Mouse (Mus musculus) regulatory T cell (primary cell): ENCODE measurements around the gene Klk1b3.
"Not testable (repeated sequence)": the region's sequence is repeated elsewhere in the genome, so short reads cannot be mapped to it uniquely, and the experiment has no call there.

Experiments used
- in situ Hi-C: fragments of 300-600 bp; cut with MboI, MseI; formaldehyde crosslinking; loops from one replicate; pipeline ENCODE4 v1.15.1; 2025; ENCODE audit warnings: high pct_unique_total_duplicates

The Klk1b3 gene

DNA sequence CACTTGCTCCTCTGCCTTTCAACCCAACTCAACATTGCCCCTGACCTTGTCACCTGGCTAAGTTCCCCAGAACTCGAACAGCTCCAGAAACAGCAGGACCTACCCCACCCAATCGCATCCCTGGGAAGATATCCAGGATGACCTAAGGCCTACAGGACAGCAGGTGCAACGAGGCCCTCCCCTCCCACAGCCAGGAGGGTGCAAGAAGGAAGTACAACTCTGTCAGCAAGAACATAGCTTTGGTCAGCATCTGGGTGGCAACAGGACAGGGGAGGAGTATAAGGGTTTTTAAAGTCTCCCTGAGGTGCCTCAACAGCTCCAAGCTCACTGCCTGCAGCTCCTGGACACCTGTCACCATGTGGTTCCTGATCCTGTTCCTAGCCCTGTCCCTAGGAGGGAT, at the start of gene Klk1b3:
TSS of gene Klk1b3 (plus strand) at position 301 of the 400 bp plus-strand sequence.
- in situ Hi-C loops = no loop called here

DNA sequence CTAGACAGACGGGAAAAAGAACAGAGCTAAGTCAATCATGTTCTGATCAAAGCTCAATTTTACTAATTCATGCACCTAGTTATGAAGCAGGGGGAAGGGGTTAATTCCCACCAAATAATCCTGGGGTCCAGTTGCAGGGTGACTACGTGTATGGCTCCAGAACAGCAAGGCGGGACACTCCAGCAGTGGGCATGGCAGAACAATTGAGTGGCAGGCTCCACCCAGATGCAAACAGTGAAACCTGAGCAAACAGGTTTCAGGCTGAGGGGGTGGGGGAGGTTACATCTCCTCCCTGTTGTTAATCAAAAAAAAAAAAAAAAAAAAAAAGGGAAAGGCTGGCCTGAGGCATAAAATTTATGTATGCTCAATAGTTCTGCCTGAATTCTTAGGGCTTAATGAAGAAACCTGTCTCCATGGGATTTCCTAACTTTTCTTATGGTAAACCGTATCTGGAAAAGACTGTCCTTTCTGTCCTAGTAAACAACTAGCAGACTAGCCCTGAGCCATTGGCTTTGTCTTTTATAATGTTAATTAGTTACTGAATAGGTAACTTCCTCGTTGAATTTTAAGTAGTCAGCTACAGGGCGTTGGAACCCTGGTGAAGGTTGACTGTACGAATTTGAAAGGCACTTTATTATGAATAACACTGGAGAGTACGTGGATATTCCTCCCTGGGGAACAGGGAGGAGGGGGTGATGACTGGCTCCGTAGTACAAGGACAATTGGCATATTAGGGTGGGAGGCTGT, 18.5 kb upstream of the Klk1b3 start:
- in situ Hi-C loops = loop anchor here (5.0 kb wide), 1 partner anchor 57 kb away; no protein-coding TSS in a partner anchor

- in situ Hi-C loops = not testable (repeated sequence)
Observed at GRCm38 (mm10) chr7:44186516-44186915, 11.5 kb upstream of the Klk1b3 start.

GRCm38 (mm10) chr7:44187936-44188335, 10.1 kb upstream of the Klk1b3 start, which contains the start of gene Klk1b24:
Gene Klk1b24, plus strand, starts transcription at chr7:44188236.
- in situ Hi-C loops = not testable (repeated sequence)

DNA sequence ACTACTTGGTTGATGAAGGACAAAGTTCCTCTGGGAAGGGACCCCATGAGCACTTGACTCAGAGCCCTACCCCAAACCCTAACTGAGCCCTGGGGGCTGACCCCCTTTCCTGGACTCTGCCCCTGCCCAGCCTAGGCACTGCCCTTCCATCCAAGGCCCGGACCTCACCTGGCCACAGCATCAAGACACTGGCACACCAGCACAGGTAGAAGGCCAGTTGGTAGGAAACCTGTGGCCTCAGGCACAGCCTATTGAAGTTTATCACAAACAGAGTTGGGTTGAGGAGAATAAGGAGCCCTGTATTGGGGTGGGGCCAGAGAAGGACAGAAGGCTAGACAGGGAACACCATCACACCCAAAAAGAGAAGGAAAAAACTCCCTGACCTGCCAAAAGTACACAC, 4.5 kb upstream of the Klk1b3 start:
- in situ Hi-C loops = not testable (repeated sequence)

DNA sequence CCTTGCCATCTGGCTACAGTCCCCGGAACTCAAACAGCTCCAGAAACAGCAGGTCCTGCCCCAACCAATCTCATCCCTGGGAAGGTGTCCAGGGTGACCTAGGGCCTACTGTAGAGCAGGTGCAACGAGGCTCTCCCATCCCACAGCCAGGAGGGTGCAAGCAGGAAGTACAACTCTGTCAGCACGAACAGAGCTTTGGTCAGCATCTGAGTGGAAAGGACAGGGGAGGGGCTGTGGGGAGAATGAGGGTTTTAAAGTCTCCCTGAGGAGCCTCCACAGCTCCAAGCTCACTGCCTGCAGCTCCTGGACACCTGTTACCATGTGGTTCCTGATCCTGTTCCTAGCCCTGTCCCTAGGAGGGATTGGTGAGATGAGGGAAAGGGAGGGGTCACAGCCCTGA, 9.1 kb downstream of the Klk1b3 start, which contains the start of gene Klk1b4:
TSS of gene Klk1b4 (plus strand) at position 301 of the 400 bp plus-strand sequence.
- in situ Hi-C loops = not testable (repeated sequence)

DNA sequence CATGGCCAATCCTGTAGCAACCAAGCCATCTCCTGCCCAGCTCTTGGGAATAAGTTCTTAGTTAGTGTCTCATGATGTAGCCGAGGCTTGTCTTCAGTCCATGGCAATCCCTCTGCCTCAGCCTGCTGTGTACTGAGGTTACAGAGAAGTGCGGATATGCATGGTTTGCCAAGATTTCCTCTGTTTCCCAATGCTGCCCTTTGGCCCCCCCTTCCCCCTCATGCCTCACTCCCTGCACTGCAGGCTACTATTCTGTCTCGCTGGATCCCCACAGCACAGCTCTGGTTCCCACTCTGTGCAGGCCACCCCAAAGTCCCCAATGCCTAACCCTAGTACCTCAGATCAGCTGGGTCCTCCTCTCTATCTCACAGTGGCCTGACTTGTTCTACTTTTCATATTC, 10.3 kb downstream of the Klk1b3 start:
- in situ Hi-C loops = no loop called here

DNA sequence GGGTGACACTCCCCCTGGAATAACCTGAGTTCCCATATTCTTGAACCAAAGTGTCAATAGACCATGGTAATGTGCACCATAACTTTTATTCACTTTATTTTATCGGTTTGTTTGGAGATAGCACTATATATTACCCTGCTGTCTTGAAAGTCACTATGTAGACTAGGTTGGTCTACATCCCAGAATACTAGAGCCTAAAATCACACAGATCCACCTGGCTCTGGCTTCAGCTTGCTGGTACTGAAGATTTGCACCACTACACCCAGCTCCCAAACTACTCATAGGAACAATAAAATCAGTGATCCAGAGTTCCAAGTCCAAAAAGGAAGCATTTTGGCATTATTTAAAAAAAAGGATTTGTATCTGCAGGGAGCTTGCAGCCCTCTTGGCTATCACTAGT, 17.7 kb downstream of the Klk1b3 start, which contains the start of gene Klk1b5:
TSS of gene Klk1b5 (plus strand) at position 301 of the 400 bp plus-strand sequence.
- in situ Hi-C loops = no loop called here

GRCm38 (mm10) chr7:44221601-44222000, 23.6 kb downstream of the Klk1b3 start:
- in situ Hi-C loops = not testable (repeated sequence)

DNA sequence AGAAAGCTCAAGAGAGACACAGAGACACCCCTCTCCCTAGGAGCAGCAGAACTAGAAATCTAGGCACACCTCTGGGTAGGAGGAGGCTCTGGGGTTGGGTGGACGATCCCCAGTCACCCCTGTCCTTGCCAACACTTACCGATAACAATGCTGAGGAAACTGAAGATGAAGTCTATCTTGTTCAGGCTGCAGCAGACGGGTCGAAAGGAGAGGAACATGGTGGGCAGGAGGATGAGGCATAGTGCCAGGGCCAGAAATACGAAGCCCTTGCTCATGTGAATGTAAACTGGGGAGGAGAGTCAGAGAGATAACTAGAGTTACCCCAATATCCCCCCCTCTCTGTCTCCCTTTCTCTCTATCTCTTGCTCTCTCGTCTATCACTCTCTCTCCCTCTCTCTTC, 24.3 kb downstream of the Klk1b3 start:
- in situ Hi-C loops = not testable (repeated sequence)

GRCm38 (mm10) chr7:44225076-44225475, 27.1 kb downstream of the Klk1b3 start, which contains the start of gene Klk1:
Gene Klk1, plus strand, starts transcription at chr7:44225360.
- in situ Hi-C loops = no loop called here

GRCm38 (mm10) chr7:44235909-44236308, 37.9 kb downstream of the Klk1b3 start, which contains the start of gene Gm36864:
Gene Gm36864, plus strand, starts transcription at chr7:44236177.
- in situ Hi-C loops = no loop called here

- in situ Hi-C loops = loop anchor here (10.0 kb wide), 1 partner anchor 565 kb away; the partner anchor contains the start of gene Ctu1
Observed at GRCm38 (mm10) chr7:44239913-44240312, 41.9 kb downstream of the Klk1b3 start.

- in situ Hi-C loops = loop anchor here (10.0 kb wide), 1 partner anchor 566 kb away; the partner anchor contains the start of gene Ctu1
Observed at GRCm38 (mm10) chr7:44240712-44241111, 42.7 kb downstream of the Klk1b3 start.

- in situ Hi-C loops = loop anchor here (10.0 kb wide), 1 partner anchor 566 kb away; the partner anchor contains the start of gene Ctu1
Observed at GRCm38 (mm10) chr7:44241163-44241562, 43.2 kb downstream of the Klk1b3 start.

- in situ Hi-C loops = loop anchor here (10.0 kb wide), 1 partner anchor 569 kb away; the partner anchor contains the start of gene Ctu1
Observed at GRCm38 (mm10) chr7:44244080-44244479, 46.1 kb downstream of the Klk1b3 start.

DNA sequence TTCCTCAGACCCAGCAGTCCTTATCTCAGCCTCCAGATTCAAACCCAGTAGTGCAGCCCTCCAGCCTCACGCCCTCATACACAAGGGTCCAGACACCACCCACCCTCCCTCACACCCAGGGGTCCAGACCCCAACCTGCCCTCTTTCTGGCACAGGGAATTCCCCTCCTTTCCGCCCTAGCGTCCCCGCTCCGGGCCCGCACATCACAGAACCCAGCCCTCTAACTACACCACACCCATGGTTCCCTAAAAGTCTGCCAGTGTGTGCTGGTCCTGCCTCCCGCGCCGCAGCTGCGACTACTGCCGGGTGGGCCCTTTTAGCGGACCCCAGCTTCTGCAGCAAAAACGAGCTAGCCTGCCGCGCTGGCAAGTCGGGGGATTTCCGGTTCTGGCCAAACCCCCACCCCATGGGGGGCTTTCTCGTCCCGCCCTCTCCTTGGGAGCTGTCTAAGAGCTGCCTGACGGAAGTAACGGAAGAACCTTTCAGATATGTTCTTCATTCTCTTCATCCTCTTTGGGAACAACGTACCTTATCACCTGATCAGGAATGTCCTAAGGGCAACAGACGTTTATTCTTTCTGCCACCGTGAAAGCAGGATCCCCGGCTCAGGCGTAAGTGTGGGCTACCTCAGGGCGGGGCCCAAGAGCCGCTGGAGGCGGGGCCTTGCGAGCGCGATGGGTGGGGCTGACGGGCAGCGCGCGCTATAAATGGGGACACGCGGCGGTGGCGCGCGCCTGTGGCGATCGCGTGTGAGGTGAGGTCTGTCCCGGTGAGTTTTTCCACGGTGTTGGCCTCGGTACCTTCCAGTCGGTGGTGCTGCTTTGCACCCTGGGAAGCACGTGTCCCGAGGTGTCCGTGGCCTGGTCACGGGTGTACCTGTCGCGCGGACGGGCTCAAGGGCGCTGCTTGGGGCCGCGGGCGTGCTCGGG, 48.3 kb downstream of the Klk1b3 start, which contains the start of the genes 1700028J19Rik and 2410002F23Rik:
TSS of gene 1700028J19Rik (minus strand) at position 641 of the 929 bp plus-strand sequence.
TSS of gene 2410002F23Rik (plus strand) at position 668 of the 929 bp plus-strand sequence.
- in situ Hi-C loops = loop anchor here (10.0 kb wide), 1 partner anchor 572 kb away; the partner anchor contains the start of gene Ctu1

DNA sequence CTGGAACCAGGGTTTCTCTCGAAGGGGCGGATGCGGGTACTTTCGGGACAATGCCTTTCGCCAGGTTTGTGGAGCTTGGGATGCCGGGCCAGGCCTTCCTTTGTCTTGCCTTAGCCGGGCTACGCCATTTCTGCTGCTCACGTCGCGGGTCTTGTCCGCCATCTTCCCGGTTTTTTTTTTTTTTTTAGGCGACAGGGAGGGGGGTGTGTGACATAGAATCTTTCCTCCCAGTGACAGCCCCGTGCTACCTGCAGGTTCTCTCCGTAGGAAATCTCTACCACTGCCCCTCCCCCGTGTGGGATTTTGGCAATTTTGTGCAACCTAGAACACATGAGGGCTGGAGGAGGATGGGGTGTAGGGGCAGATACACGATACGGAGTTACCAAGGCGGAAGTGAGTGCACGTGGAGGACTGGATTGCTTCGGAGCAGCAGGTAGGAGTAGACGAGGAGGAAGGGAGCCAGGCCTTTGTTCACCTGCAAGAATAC, 49.0 kb downstream of the Klk1b3 start:
- in situ Hi-C loops = loop anchor here (10.0 kb wide), 1 partner anchor 572 kb away; the partner anchor contains the start of gene Ctu1

DNA sequence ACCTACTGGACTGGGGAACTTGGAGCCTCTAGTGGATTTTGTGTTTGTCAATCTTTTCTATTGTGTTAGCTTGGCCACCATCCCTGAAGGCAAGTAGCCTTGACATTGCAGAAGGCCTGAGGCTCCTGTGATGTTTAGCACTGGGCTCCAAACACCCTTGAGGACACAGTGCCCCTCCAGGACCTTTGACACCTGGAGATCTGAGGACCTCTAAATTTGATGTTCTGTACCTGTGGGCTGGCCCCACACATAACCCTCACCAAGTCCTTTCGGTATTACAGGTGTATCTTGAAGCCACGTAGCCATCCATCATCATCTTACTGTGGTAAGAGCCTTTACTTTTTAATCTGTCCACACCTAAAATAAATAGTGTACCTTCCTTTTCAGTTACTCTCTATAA, 50.0 kb downstream of the Klk1b3 start:
- in situ Hi-C loops = loop anchor here (10.0 kb wide), 1 partner anchor 573 kb away; the partner anchor contains the start of gene Ctu1

DNA sequence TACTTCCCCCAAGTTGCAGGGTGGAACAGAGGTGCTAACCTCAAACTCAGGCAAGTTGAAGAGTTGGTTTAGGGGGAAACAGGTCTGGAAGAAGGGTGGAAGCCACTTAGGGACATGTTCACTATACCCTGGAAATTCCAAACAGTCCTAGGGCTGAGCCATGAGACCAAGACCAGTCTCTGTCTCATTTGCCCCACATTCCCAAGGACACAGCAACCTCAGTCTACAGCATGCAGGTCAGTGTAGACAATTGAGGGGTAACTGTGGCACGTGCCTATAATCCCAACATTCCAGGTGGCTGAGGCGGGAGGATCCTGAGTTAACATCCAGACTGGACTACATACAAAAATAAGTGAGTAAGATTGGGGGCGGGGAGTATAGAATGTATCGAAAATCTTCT, 51.3 kb downstream of the Klk1b3 start:
- in situ Hi-C loops = loop anchor here (10.0 kb wide), 1 partner anchor 574 kb away; the partner anchor contains the start of gene Ctu1
